In the genomic region with DNA sequence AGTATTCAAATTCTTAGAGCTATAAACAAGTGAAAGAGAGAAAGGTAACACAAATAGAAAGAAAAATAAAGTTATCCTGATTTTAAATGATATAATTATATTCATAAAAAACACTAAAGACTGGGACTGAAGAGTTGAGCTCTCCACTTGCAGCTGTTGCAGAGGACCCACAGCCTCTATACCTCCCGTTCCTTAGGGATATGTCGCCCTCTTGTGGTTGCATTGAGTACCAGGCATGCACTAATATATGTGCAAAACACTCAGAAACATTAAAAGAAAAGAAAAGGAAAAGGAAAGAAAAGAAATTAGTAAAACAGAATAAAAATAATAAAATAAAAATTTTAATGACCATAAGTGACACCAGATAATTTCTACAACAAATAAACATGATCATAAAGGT, we compare ENCODE assay signal across 9 mouse cellular contexts.
DNase-seq lines count a peak whose midpoint lies in the region; ATAC-seq and TF ChIP-seq lines count a peak whose summit lies in the region.
"Had no signal": no experiment of that assay in that cellular context is flagged by ENCODE, and none has a peak within 500 bp of the region (broad histone marks: within the 10 kb centered on the region; RNA-seq: fewer than 3 reads in every experiment).

No protein-coding gene starts in this region.

- DNase-seq in gastrocnemius, adult 2 months = peak; percentile 23
- DNase-seq in gastrocnemius, postnatal 25 days = no peak
- DNase-seq in right cerebral cortex, adult 18-20 months = peak; percentile 3
- no peak for DNase-seq in right cerebral cortex, postnatal 14 days
- DNase-seq in brain, adult 2 months (ENCODE audit: low read depth, low spot score) = peak; percentile 30
- DNase-seq in limb, embryonic 14.5 days (ENCODE audit: low spot score) = peak; percentile 27

- WGBS in limb, embryonic 14.5 days = 12% methylated on average over 2 of the region's 2 CpGs
- WGBS in midbrain, embryonic 13.5 days = 19% methylated on average over 2 of the region's 2 CpGs

- H3K4me2 ChIP-seq in limb, embryonic 14.5 days (replicated peaks; ENCODE audit: low read depth, low read length, severe bottlenecking) = no peak overlapping the region
- H3K4me2 ChIP-seq in midbrain, embryonic 13.5 days (replicated peaks) = no peak overlapping the region
- H3K4me2 ChIP-seq: neural tube, embryonic 13.5 days had no signal

- peak; percentile 73 for TF ChIP-seq CTCF in gastrocnemius, adult 2 months (IDR thresholded peaks at IDR 0.05)

- no peak for TF ChIP-seq POLR2A in limb, embryonic 14.5 days (IDR thresholded peaks at IDR 0.05; ENCODE audit: borderline replicate concordance, extremely low read depth, insufficient read depth, insufficient read length)

- no peak overlapping the region for H3K4me3 ChIP-seq in gastrocnemius, adult 2 months
- no peak overlapping the region for H3K4me3 ChIP-seq in limb, embryonic 14.5 days (replicated peaks; ENCODE audit: low read length)
- no peak overlapping the region for H3K4me3 ChIP-seq in midbrain, embryonic 13.5 days (replicated peaks)
- H3K4me3 ChIP-seq: neural tube, embryonic 13.5 days had no signal

- intact Hi-C loops in gastrocnemius, adult 2 months (cut with DNase I) = loop anchor here (10.0 kb wide), 1 partner anchor 96 kb away; no protein-coding TSS in a partner anchor

- H3K9ac ChIP-seq in limb, embryonic 14.5 days (ENCODE audit: low read depth, low read length, severe bottlenecking) = no peak overlapping the region
- no peak overlapping the region for H3K9ac ChIP-seq in midbrain, embryonic 13.5 days (replicated peaks)
- H3K9ac ChIP-seq: neural tube, embryonic 13.5 days had no signal

- no peak overlapping the region for H3K27ac ChIP-seq in gastrocnemius, adult 2 months
- H3K27ac ChIP-seq in limb, embryonic 14.5 days (replicated peaks; ENCODE audit: low read depth, low read length) = no peak overlapping the region
- no peak overlapping the region for H3K27ac ChIP-seq in midbrain, embryonic 13.5 days
- H3K27ac ChIP-seq: neural tube, embryonic 13.5 days had no signal

- no peaks in the 10 kb centered on the region for H3K4me1 ChIP-seq in limb, embryonic 14.5 days (ENCODE audit: control insufficient read depth, insufficient read depth, low read length)
- H3K4me1 ChIP-seq in midbrain, embryonic 13.5 days (replicated peaks) = no peaks in the 10 kb centered on the region
- H3K4me1 ChIP-seq: neural tube, embryonic 13.5 days had no signal

- no peak for ATAC-seq in limb, embryonic 14.5 days (ENCODE audit: low FRiP score, low read depth)
- ATAC-seq in inflammation-experienced regulatory T-cells, adult 6 months = no peak
- ATAC-seq in midbrain, embryonic 13.5 days = no peak

- H3K36me3 ChIP-seq in limb, embryonic 14.5 days (ENCODE audit: control insufficient read depth, insufficient read depth, low read length) = no peaks in the 10 kb centered on the region
- no peaks in the 10 kb centered on the region for H3K36me3 ChIP-seq in midbrain, embryonic 13.5 days
- H3K36me3 ChIP-seq: neural tube, embryonic 13.5 days had no signal

- no peaks in the 10 kb centered on the region for H3K9me3 ChIP-seq in limb, embryonic 14.5 days (ENCODE audit: control insufficient read depth, low read length)
- no peaks in the 10 kb centered on the region for H3K9me3 ChIP-seq in midbrain, embryonic 13.5 days

- H3K27me3 ChIP-seq in limb, embryonic 14.5 days (ENCODE audit: control insufficient read depth, insufficient read depth, low read length) = no peaks in the 10 kb centered on the region
- peaks cover 2% of the 10 kb centered on the region; the same call in 1 of the 2 replicates for H3K27me3 ChIP-seq in midbrain, embryonic 13.5 days
- H3K27me3 ChIP-seq: neural tube, embryonic 13.5 days had no signal

Comparison
In these comparisons a context has a peak if more than half of its experiments do, and no peak if none do; other contexts are left out.
1. DNase-seq: peak in gastrocnemius, adult 2 months (single experiment), right cerebral cortex, adult 18-20 months (single experiment), brain, adult 2 months (single experiment) and limb, embryonic 14.5 days (single experiment); none in gastrocnemius, postnatal 25 days (single experiment) and right cerebral cortex, postnatal 14 days (single experiment).